Mouse (Mus musculus) left cerebral cortex, postnatal 10 days (tissue): ENCODE data around the gene Uba52. TPM values are rescaled to one million over a fixed set of nuclear protein-coding genes. Genes with fewer than 3 reads are reported as not detected.
"Not testable (repeated sequence)": the region's sequence is repeated elsewhere in the genome, so short reads cannot be mapped to it uniquely, and the experiment has no call there.

ENCODE experiments used
- DNase-seq, 2 experiments: peaks; one replicate each; pipeline ENCODE4 v3.0.0; 2021 to 2022; ENCODE audit warnings: low spot score in 2 of 2, mixed read lengths in 1 of 2; ENCODE audit errors: extremely low spot score in 1 of 2
- intact Hi-C: fragments of 180-260 bp; cut with DNase I; formaldehyde crosslinking; loops from one replicate; pipeline ENCODE4 v1.15.1; 2025
- total RNA-seq, 2 experiments: library from RNA; stranded (reverse); gene quantifications; 2 replicates each; pipeline ENCODE4 v1.2.3; 2021

The Uba52 gene
- total RNA-seq, 2 experiments from 2014 or later = 991 to 1,007 TPM

- intact Hi-C loops = no loop called here
Measured at GRCm38 (mm10) chr8:70535701-70536100, 25.1 kb upstream of the Uba52 start.

DNA sequence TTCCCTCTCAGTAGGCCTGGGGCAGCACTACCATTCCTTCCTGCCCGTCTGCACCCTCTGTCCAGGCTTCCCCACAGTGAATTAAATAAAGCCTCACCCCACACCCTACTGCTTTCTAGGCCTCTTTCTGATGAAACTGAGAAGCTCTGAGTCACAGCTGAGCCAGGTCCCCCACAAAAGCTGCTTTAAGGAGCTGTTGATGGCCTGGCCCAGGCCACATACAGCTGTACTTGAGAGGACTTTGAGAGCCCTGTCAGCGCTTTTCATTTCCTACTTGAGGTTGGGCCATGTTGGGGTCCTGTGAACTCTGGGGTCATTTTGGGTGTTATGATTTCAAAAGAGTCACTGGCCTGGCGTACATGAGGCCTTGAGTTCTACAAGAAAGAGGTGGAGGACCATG is 24.6 kb upstream of the Uba52 start:
- DNase-seq = no peak
- intact Hi-C loops = no loop called here

More at GRCm38 (mm10) chr8:70535701-70536100, 25.1 kb upstream of the Uba52 start:
- DNase-seq = no peak

DNA sequence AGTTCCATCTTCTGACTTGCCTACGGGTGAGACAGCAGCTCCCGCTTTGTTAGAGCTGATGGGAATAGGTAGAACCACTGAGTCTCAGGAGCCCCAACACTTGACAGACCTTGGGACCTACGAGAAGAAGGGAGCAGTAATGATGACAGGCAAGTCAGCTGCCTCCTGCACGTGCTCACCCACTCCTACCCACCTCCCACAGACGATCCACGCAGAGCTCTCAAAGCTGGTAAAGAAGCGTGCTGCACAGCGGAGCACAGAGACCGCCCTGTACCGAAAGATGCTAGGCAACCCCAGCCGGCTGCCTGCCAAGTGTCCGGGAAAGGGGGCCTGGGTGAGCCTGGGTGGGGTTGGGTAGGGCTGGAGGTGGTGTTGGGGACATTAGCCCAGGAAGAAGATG is 23.7 kb upstream of the Uba52 start:
- no peak for DNase-seq
- intact Hi-C loops = no loop called here

DNA sequence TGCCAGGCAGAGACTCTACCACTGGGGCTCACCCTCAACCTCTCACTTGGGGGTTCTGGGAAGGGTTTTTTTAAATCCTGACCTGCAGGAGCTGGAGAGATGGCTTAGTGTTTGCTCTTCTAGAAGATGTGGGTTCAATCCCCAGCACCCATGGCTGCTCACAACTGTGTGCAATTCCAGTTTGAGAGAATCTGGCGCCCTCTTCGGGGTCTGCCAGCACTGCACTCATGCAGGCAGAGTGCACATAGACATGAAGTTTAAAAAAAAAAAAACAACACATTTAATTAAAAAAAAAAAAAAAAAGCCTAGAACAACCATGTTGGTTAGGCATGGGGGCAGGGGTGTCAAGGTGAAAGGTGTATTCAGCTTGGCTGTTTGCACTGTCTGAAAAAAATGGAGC is 19.7 kb upstream of the Uba52 start:
- intact Hi-C loops = no loop called here
- DNase-seq = no peak

DNA sequence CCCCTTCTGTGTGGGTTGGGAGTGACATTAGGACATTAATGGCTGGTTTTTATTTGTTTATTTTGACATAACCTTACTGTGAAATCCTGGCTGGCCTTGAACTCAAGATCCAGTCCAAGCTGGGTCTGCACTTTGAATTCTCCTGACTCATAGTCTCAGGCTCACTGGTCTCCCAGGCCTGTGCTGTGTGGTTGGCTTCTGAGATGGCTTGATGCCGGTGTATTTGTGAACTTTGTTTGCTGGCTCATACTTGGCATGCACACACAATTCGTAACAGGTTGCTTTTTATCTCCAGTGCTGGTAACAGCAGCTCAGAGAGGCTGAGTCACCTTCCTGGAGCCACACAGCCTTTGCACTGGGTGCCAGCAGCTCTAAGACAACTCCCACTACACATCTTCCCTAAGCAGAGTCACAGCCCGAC is 19.1 kb upstream of the Uba52 start:
- no peak for DNase-seq
- intact Hi-C loops = no loop called here

DNA sequence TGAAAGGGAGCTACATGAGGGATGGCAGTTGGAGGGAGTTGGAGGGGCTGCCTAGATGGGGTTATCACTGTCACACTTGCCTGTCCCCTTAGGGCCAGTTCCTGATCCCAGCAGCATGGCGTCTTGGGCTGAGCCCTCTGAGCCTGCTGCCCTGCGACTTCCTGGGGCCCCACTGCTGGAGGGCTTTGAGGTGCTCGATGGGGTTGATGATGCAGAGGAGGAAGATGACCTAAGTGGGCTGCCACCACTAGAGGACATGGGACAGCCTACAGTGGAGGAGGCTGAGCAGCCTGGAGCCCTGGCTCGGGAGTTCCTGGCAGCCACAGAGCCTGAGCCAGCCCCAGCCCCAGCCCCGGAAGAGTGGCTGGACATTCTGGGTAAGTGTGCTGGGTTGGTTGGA is 18.7 kb upstream of the Uba52 start:
- no peak for DNase-seq
- intact Hi-C loops = no loop called here

DNA sequence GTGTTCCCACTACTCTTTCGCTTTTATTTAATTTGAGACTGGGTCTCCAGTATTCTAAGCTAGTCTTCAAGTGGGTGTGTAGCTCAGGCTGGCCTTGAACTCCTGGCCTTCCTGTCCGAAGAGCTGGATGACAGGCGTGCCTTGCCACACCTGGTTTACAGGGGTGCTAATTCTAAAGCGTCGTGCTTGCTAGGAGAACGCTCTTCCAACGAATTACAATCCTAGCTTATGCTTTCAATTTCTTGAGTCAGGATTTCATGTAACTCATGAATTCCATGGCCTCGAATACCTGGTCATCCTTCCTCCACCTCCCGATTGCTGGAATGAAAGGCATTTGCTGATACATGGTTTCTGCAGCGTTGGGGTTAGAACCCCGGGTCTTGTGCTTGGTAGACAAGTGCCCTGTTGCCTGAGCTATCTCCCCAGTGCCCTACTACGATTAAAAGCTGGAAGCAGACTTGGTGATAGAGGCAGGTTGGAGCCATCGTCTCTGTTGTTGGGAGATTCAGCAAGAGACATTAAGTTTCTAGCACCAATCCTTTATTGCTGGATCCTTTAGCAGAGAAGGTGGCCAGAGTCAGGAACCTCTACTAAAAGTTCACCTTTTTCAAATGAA is 17.7 kb upstream of the Uba52 start:
- no peak for DNase-seq
- intact Hi-C loops = no loop called here

DNA sequence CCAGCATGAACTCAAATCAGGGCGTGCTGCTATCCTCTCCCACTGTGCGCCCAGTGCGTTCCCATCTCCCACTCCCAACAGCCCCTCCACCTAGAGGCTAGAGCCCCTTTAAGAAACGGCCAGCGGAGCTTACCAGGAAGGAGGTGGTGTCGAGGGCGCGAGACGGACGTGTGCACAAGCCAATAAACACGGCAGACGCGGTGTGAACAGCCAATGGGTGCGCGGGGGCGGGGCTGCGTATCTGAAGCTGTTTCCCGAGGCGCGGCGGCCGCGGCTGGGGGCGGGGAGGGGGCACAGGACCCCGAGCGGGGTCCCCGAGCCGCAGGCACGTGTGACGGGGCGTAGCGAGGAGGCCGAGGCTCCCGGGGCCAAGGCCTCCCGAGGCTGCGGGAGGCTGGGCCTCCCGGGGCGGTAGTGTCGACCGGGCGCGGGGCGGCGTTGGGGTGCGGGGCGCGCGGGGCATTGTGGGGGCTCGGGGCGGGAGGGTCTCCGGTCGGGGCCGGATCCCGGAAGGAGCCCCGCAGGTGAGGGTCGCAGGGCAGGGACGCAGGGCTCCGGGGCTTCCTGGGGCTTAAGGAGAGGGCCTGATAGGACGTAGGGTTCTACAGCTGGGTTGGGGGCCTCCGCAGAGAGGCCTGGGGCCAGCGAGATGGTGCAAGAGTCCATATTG is 17.0 kb upstream of the Uba52 start, which contains the start of the genes Fkbp8 and Kxd1:
Fkbp8 (plus strand) TSS at position 213 of the 670 bp plus-strand sequence.
Kxd1 (minus strand) TSS at position 445 of the 670 bp plus-strand sequence.
- DNase-seq = peak; percentile 98
- intact Hi-C loops = no loop called here

DNA sequence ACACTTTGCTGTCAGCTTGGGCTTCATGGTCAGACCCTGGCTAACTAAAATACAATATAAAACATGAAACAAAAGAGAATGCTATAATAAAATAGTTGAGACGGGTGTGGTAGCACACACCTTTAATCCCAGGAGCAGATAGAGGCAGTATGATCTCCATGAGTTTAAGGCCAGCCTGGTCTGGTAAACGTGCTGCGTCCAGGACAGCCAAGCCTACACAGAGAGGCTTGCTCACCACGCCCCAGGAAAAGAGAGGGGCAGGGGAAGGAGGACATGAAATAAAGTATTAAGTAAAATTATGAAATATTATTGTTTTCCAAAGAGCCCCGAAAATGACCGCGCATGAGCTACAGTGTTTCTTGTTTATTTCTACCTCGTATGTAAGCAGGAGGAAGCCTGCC is 16.5 kb upstream of the Uba52 start:
- DNase-seq = no peak
- intact Hi-C loops = no loop called here

GRCm38 (mm10) chr8:70522592-70523403 is 12.2 kb upstream of the Uba52 start:
- DNase-seq = peak; percentile 95 to 97
- intact Hi-C loops = no loop called here

GRCm38 (mm10) chr8:70519606-70520005 is 9.0 kb upstream of the Uba52 start:
- intact Hi-C loops = no loop called here
- DNase-seq = peak in 1 of 2 experiments; percentile 20

GRCm38 (mm10) chr8:70519043-70519442 is 8.4 kb upstream of the Uba52 start:
- intact Hi-C loops = no loop called here

DNA sequence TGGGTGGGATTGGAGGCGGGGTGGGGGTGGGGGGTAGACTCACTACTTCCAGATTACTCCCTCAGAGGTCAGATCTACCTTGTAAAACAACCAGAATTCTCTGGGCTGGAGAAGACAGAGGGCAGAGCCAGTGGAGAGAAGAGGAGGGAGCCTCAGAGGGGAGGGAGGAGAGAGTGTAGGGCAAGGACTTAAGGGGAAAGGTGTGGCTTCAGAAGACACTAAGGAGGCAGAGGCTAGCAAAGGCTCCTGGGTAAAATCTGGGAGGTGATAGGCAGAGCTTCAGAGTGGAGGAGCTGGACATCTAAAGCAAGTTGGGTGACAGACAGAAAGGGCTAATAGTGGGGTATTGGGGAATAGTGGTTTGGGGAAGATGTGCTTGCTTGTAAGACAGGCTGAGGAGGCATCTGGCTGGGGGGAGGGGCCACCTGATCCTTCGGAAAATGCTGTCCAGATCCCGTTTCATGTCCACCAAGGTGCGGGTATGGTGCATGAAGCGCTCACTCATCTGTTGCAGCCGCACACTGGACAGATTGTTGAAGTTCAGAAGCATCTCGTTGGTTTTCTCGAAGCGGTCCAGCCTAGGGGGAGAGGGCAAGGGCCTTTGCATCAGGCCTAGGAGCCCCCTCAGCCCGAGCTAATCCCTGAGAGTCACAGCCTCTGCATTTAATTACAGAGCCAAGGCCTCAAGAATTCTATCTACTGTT is 7.5 kb upstream of the Uba52 start:
- intact Hi-C loops = no loop called here
- no peak for DNase-seq

More at GRCm38 (mm10) chr8:70519043-70519442, 8.4 kb upstream of the Uba52 start:
- no peak for DNase-seq

DNA sequence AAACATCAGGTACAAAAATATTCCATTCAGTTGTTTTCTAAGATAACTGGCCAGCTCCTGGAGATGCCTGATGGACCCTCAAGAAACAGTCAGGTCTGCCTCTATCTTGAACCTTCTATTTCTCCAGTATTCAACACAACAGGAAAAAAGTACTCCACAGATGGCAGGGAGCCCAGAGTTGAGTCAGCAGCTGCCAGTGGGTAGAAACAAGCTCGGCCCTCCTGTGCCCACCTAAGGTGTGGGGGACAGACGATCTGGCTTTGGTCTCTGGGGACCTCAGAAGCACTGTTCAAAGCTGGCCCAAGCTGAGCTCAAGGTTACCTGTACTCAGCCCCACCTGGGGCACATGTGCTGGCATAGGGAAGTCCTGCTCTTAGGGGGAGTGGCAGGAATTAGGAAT is 2.8 kb upstream of the Uba52 start:
- intact Hi-C loops = no loop called here
- DNase-seq = peak in 1 of 2 experiments; percentile 55

DNA sequence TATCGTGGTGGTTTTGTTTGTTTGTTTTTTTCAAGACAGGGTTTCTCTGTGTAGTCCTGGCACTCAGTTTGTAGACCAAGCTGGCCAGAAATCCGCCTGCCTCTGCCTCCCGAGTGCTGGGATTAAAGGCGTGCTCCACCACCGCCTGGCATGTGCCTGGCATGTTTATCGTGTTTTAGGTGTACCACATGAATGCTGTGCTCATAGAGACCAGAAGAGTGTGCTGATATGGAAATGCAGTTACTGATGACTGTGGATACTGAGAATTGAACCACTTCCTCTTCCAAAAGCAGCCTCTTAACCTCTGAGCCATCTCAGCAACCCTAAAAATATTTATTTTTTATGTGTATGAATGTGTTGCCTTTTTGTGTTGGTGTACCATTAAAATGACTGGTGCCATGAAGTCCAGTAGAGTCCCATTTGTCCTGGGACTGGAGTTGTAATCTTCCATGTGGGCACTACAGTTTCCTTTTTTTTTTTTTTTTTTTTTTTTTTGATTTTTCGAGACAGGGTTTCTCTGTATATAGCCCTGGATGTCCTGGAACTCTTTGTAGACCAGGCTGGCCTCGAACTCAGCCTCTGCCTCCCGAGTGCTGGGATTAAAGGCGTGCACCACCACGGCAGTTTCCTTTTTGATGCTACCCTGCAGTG is 1.8 kb upstream of the Uba52 start:
- DNase-seq = no peak
- intact Hi-C loops = no loop called here

DNA sequence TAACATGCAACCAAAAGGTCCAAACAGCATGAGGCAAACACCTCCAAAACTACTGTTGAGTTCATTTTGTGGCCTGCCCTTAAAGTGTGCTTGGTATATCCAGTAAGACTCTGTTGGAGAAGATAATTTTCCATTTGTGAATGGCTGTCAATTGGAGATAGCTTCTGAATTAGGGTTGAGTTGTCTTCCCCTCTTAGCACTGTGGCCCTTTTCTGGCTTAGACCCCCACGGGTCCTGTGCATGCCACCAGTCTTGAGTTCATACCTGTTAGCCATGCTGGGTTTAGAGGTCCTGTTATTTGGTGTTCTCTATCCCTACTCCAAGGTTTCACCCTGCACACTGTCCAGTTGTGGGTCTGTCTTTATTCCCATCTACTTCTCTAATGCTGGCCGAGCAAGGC is 1.2 kb upstream of the Uba52 start:
- intact Hi-C loops = no loop called here
- DNase-seq = no peak

GRCm38 (mm10) chr8:70511174-70511573 is 573 bp upstream of the Uba52 start:
- intact Hi-C loops, DNase-seq: not testable (repeated sequence)

- DNase-seq = peak in 1 of 2 experiments; percentile 26
Measured at GRCm38 (mm10) chr8:70509281-70509952, 1.2 kb downstream of the Uba52 start.

More at GRCm38 (mm10) chr8:70509281-70509952, 1.2 kb downstream of the Uba52 start:
- intact Hi-C loops = no loop called here
